Mouse (Mus musculus): ENCODE data around the gene A430033K04Rik. TPM values are rescaled to one million over a fixed set of nuclear protein-coding genes. Genes with fewer than 3 reads are reported as not detected.

Gene A430033K04Rik
- 12.8 and 14.0 TPM in 2 replicates for polyA plus RNA-seq (2014; fragmentation: Nextera tagmentation; extraction: Ambion mirVana)

DNA sequence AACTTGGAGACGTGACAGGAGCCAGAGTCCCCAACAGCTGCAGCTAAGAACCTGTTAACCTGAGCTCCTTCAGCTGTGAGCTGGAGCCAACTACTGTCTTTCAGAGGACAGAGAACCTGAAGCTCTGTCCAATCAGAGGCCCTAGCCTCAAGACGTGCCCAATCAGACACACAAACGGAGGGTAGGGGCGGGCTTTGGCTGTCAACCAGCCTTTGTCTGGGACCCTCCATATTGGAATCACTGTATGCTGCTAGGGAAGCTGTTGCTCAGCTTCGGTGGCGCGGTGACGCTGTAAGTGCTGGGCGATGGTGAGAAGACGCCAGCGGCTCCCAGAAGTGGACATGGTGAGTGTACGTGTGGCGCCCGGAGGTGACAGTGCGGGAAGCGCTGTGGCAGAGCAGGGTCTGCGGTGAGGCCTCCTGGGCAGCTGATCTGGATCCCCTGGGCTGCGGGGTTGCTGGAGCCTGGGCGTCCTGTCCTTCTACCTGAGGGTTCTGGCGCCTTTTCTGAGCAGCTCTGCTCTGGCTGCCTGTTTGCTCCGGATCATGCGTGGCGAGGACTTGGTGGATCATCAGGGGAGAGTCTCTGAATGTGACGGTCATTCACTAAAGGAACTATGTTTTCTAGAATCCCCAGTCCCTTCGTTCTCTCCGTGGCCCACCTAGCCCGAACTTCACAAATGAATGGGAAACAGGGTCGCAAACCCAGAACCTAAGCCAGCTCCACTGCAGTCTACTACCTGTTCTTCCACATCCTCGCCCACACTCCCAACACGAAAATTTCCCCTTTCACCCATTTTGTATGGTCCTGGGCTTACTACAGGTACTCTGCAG lies at the start of gene A430033K04Rik:
TSS of gene A430033K04Rik (plus strand) at position 215 of the 833 bp plus-strand sequence.
- Histone ChIP-seq H3K9me3 (ENCODE audit: low read depth, low read length) (peaks cover 8% of the 10 kb centered on the region; the same call in 1 of the 2 replicates), H3K4me3 (ENCODE audit: low read depth, low read length) (peak within 1 kb of the TSS; percentile 73), H3K9ac (peak within 1 kb of the TSS; percentile 82), H3K4me2 (peak within 1 kb of the TSS; percentile 86), H3K36me3 (ENCODE audit: insufficient read depth) (peaks cover 8% of the 10 kb centered on the region; the same call in 1 of the 2 replicates), H3K27ac (ENCODE audit: low read depth) (peak within 1 kb of the TSS; percentile 92), H3K4me1 (ENCODE audit: insufficient read depth) (peaks cover 15% of the 10 kb centered on the region), H3K27me3 (ENCODE audit: insufficient read depth, low read length) (no peaks in the 10 kb centered on the region)
- ATAC-seq (ENCODE audit: insufficient read depth) (peak; percentile 93), DNase-seq (peak; percentile 98)
- under 1% methylated on average over 30 of the region's 30 CpGs for WGBS
- no peak for TF ChIP-seq CTCF (IDR thresholded peaks at IDR 0.05; ENCODE audit: low read depth)

DNA sequence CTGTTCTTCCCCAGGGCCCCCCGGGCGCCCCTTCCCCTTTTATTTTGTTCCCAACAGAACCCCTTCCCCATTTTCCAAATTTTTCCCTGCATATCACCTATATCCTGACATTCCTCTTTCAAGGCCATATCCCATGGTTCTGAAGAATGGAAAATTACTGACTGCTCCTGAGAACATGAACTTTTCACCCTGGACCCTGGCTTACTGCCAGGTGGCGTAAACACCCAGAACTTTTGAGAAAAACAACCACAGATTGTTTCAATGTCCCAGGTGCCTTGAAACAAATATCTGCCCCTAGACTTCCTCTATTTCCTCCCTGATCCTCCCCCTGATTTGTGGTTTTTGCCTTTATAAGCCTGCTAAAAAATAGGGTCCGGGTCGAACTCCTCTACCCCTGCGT lies 35.3 kb upstream of the A430033K04Rik start:
- Histone ChIP-seq H3K4me2 (no peak overlapping the region), H3K4me1 (ENCODE audit: insufficient read depth) (no peaks in the 10 kb centered on the region), H3K27me3 (ENCODE audit: insufficient read depth, low read length) (no peaks in the 10 kb centered on the region), H3K9ac (no peak overlapping the region), H3K36me3 (ENCODE audit: insufficient read depth) (no peaks in the 10 kb centered on the region), H3K27ac (ENCODE audit: low read depth) (no peak overlapping the region), H3K4me3 (ENCODE audit: low read depth, low read length) (no peak overlapping the region), H3K9me3 (ENCODE audit: low read depth, low read length) (peaks cover 15% of the 10 kb centered on the region; the same call in 1 of the 2 replicates)
- DNase-seq (peak; percentile 29), ATAC-seq (ENCODE audit: insufficient read depth) (no peak)
- no peak for TF ChIP-seq CTCF (IDR thresholded peaks at IDR 0.05; ENCODE audit: low read depth)
- WGBS = 79% methylated on average over 6 of the region's 6 CpGs

DNA sequence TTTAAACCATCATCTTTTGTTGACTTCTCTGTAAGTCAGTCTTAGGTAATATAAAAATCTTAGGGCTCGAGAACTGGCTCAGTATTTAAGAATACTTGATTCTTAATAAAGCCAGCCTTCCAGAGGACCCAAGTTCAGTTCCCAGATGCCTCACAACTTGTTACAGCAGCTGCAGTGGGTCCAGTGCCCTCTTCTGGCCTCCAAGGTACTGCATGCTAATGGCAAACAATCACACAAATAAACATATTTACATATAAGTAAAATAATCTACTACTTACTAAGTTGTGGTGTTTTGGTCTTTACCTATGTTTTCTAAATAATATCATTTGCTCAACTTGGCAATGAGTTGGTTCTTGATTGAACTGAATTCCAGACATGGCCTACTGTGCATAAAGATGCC lies 4.3 kb upstream of the A430033K04Rik start:
- ATAC-seq (ENCODE audit: insufficient read depth) = no peak
- Histone ChIP-seq H3K27ac (ENCODE audit: low read depth) (no peak overlapping the region), H3K9ac (no peak overlapping the region), H3K4me1 (ENCODE audit: insufficient read depth) (peaks cover 3% of the 10 kb centered on the region; the same call in 1 of the 2 replicates), H3K4me3 (ENCODE audit: low read depth, low read length) (peak overlapping the region; percentile 94), H3K9me3 (ENCODE audit: low read depth, low read length) (peaks cover 39% of the 10 kb centered on the region), H3K27me3 (ENCODE audit: insufficient read depth, low read length) (no peaks in the 10 kb centered on the region), H3K4me2 (peak overlapping the region; percentile 56), H3K36me3 (ENCODE audit: insufficient read depth) (peaks cover 51% of the 10 kb centered on the region)
- WGBS = 98% methylated on average over 1 of the region's 1 CpGs
- DNase-seq = no peak
- TF ChIP-seq CTCF (IDR thresholded peaks at IDR 0.05; ENCODE audit: low read depth) = peak; percentile 23

DNA sequence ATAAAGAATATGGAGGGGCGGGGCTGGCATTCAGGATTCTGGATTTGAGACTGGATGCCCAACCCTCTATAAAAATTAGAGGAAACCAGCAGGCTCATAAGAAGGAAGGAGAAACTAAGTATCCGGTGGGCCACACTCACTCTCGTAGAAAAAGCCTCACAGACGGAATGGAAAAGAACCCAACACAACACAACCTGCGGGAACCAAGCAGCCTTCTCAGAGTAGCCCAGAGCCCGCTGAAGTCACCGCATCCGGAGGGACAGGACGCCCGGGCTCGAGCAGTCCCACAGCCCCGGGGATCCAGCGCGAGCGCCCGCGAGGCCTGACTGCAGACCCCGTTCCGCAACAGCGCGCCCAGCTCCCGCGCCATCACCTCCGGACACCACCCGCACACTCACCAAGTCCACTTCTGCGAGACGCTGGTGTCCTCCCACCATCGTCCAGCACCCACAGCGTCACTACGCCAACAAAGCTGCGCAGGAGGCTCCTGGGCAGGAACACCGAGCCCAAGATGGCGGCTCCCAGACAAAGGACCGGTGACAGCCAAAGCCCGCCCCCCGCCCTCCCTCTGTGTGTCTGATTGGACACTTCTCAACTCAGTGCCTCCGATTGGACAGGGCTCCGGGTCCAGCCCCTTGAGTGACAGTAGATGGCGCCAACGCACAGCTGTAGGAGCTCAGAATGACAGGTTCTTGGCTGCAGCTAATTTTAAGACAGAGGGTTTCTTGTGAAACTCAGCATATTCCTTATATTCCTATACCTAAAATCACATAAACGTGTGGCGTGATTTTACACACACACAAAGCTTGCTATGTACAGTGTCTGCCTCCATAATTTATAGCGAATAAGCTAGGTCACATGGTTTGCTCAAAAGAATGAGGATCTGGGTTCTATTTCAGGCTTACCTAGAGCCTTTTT lies 3.2 kb upstream of the A430033K04Rik start, which contains the start of gene Zfp68:
TSS of gene Zfp68 (minus strand) at position 551 of the 918 bp plus-strand sequence.
- ATAC-seq (ENCODE audit: insufficient read depth) = peak; percentile 97
- WGBS = under 1% methylated on average over 43 of the region's 43 CpGs
- TF ChIP-seq CTCF (IDR thresholded peaks at IDR 0.05; ENCODE audit: low read depth) = peak; percentile 44

DNA sequence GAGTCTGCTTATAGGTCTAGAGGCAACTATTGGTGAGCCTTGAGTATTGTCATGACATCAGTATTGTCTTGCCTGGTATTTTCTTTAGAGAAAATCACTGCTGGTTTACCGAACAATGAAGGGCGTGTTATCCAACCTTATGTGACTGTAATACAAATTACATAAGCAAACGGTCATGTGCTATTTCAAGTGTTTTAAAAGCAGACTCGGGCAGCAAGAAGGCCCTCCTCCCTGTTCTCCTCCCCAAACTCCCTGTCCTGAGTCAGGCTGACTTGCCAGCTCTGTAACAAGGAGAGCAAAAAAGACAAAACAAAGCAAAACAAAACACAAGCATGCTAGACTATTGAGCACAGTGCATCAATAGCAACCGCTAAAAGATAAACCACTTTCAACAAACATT lies 1.8 kb upstream of the A430033K04Rik start:
- no peak for DNase-seq
- no peak overlapping the region for H3K4me3 ChIP-seq (ENCODE audit: low read depth, low read length)
- peaks cover 25% of the 10 kb centered on the region for H3K9me3 ChIP-seq (ENCODE audit: low read depth, low read length)
- no peak for TF ChIP-seq CTCF (IDR thresholded peaks at IDR 0.05; ENCODE audit: low read depth)
- H3K27me3 ChIP-seq (ENCODE audit: insufficient read depth, low read length) = no peaks in the 10 kb centered on the region
- 71% methylated on average over 5 of the region's 5 CpGs for whole genome bisulfite sequencing
- no peak for ATAC-seq (ENCODE audit: insufficient read depth)
- peaks cover 15% of the 10 kb centered on the region for H3K4me1 ChIP-seq (ENCODE audit: insufficient read depth)
- H3K4me2 ChIP-seq = no peak overlapping the region
- no peak overlapping the region for H3K9ac ChIP-seq
- peaks cover 26% of the 10 kb centered on the region for H3K36me3 ChIP-seq (ENCODE audit: insufficient read depth)
- H3K27ac ChIP-seq (ENCODE audit: low read depth) = no peak overlapping the region

More for the DNA sequence above, 3.2 kb upstream of the A430033K04Rik start, which contains the start of gene Zfp68:
- Histone ChIP-seq H3K4me1 (ENCODE audit: insufficient read depth) (peaks cover 12% of the 10 kb centered on the region), H3K27me3 (ENCODE audit: insufficient read depth, low read length) (no peaks in the 10 kb centered on the region), H3K4me3 (ENCODE audit: low read depth, low read length) (peak within 1 kb of the TSS; percentile 94), H3K36me3 (ENCODE audit: insufficient read depth) (peaks cover 39% of the 10 kb centered on the region), H3K9me3 (ENCODE audit: low read depth, low read length) (peaks cover 28% of the 10 kb centered on the region), H3K9ac (peak within 1 kb of the TSS; percentile 98), H3K4me2 (peak within 1 kb of the TSS; percentile 56), H3K27ac (ENCODE audit: low read depth) (peak within 1 kb of the TSS; percentile 99)
- DNase-seq = peak; percentile 99

DNA sequence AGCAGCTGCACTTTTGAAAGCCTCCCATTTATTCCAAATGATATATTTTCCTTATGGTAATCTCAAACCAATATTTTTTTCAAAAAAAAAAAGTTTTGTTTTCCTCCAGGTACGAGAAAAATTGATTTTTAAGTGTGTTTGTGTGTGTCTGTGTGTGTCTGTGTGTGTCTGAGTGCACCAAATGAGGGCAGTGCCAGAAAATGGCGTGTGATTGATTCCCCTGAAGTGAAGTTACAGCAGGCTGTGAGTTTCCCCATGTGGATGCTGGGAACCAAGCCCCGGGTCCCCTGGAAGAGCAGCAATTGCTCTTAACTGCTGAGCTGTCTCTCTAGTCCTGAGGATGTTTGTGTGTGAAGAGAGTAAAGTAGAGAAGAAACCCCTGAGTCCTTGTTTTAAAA lies 818 bp downstream of the A430033K04Rik start:
- Histone ChIP-seq H3K9me3 (ENCODE audit: low read depth, low read length) (peaks cover 2% of the 10 kb centered on the region; the same call in 1 of the 2 replicates), H3K27ac (ENCODE audit: low read depth) (peak overlapping the region; percentile 92; the same call in 1 of the 2 replicates), H3K9ac (peak overlapping the region; percentile 82), H3K4me3 (ENCODE audit: low read depth, low read length) (peak overlapping the region; percentile 73), H3K27me3 (ENCODE audit: insufficient read depth, low read length) (no peaks in the 10 kb centered on the region), H3K4me2 (peak overlapping the region; percentile 86), H3K36me3 (ENCODE audit: insufficient read depth) (0 out of 2 replicates have a peak, but pooled peaks cover 1% of the 10 kb centered on the region), H3K4me1 (ENCODE audit: insufficient read depth) (peaks cover 15% of the 10 kb centered on the region)
- ATAC-seq (ENCODE audit: insufficient read depth) (no peak), DNase-seq (peak; percentile 52)
- no peak for TF ChIP-seq CTCF (IDR thresholded peaks at IDR 0.05; ENCODE audit: low read depth)
- WGBS = 8% methylated on average over 3 of the region's 3 CpGs

Measured in lung, embryonic 14.5 days (tissue).